Mouse (Mus musculus) liver, postnatal 0 days (tissue): ENCODE measurements at regions not wholly inside any gene's neighbourhood (a gene's known extent, or its start where the extent isn't known, plus 50 kb on each side); places are given as distances from the start of the nearest gene placed in this dataset.

Experiments used
- CTCF ChIP-seq: sonication (generic); IDR thresholded peaks from 2 replicates; pipeline ENCODE4 v1.5.1; 2016; ENCODE audit warnings: antibody characterized with exemption, low read depth
- EP300 ChIP-seq: IDR thresholded peaks from 2 replicates; pipeline ENCODE4 v1.6.1; 2016; ENCODE audit warnings: antibody characterized with exemption, low read depth, mild to moderate bottlenecking

DNA sequence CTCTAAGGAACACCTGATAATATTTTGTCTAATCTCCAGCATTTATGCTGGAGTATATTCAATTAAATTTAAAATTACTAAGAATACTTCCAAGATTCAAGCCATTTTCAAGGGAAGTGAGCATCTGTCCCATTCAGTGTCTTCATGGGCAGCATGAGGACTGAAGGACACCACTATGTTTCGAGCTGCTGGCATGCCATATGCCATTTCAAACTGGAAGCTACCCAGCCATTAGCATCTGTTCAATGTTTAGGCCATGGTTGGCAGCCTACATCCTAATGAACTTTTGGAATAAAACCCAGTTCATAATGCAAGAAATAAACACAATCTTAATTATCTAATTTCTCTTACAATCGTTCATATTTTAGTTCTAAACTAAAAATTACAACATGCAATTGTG, 371.5 kb upstream of the 4933412E24Rik start:
- no peak for TF ChIP-seq CTCF
- no peak for TF ChIP-seq EP300
